Mouse (Mus musculus) liver, embryonic 14.5 days (tissue): ENCODE measurements around the gene Eif3d.

Source experiments
- CTCF ChIP-seq: IDR thresholded peaks from 2 replicates; pipeline ENCODE4 v1.5.1; 2016; ENCODE audit warnings: antibody characterized with exemption, low read depth, control low read depth
- EP300 ChIP-seq: IDR thresholded peaks from 2 replicates; pipeline ENCODE4 v1.6.1; 2016; ENCODE audit warnings: antibody characterized with exemption, low read depth

DNA sequence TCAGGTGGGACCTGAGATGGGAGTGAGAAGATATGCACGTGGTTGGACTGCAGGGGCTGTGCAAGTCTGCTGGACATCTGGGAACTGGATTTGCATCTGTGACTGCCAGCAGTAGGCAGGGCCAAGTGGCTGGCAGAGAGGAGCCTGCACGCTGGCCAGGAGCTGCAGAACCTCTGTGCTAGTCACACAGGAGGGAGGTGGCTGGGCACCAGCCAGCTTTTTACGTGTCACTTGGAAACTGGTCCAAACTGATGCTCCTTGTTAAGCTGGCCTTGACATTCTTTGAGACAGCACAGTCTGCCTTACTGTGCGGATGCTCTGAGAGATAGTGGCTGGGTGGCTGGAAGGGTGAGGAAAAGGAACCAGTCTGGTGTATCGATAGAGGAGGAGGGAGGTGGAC is 17.9 kb upstream of the Eif3d start:
- TF ChIP-seq CTCF (no peak), EP300 (no peak)
